Mouse (Mus musculus): Measurements from ENCODE around the gene Fhad1. TPM values are rescaled to one million over a fixed set of nuclear protein-coding genes. Genes with fewer than 3 reads are reported as not detected.

Fhad1 gene
- total RNA-seq, 2 experiments from 2014 or later, result not detected

DNA sequence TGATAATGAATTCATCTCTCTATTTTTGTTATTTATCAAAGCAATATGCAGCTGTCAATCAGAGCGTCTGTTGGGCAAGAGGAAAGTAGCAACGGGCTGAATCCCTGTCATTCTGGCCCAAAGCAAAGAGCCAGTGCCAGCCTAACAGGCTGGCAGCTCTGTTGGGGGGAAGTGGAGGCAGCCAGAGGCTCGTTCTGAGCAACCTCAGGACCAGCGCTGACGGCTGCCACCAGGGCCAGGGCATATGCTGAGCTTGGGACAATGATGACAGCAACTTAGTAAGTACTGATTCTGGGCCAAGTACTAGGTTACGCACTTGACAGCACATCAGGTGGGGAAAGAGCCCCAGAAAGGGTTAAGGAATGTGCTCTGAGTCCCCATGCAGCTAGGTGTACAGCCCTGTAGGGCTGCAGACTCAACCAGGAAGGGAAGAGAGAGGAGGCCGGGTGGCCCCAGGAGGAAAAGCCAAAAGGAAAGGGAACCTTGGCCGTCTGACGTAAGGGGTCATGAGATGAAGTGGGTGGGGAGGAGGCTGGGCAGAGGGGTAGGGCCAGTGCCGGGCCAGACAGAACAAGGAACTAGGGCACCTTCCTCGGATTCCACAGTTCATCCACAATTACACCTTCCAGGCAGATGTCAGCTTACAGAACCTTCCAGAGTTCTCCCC lies 144.1 kb downstream of the Fhad1 start:
- peak in 1 of 2 experiments; percentile 48 for DNase-seq
- intact Hi-C loops (cut with DNase I), result loop anchor here (5.0 to 10.0 kb wide), 2 partner anchors 42 to 224 kb away; no protein-coding TSS in a partner anchor

DNA sequence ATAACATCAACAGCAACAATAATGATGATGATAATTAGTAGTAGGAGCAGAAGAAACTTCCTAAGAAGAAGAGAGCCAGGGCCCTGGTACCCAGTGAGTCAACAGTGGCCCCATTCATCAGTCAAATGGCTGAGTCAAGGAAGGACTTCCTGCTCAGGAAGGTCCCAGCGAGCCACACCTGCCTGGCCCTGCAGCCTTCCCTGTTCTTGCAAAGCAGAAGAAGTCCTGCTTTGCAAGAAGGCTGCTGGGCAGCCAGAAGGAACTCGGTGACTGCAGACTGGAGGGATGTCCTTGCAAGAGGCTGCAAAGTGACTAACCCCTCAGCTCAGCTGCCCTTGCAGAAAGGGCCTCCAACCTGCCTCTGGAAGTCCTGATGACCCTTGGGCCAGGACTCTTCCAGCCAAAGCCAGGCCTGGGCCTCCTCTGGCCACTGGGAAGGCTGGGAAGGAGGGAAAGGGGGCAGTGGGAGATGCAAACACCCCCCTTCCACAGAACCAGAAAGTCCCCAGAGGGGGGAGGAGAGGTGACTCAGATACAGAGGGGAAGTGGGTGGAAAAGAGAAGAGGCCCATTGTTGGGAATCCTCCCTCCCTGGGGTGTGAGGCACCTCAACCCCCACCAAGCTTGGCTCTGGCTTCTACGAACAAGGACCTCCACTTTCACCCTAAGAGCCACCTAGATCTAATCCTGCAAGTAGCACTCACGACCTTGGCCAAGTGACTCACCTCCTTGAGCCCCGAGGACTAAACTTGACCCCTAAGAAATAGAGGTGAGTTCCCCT lies 145.3 kb downstream of the Fhad1 start:
- intact Hi-C loops (cut with DNase I), result loop anchor here (5.0 to 10.0 kb wide), 2 partner anchors 43 to 225 kb away; no protein-coding TSS in a partner anchor
- DNase-seq, result no peak

DNA sequence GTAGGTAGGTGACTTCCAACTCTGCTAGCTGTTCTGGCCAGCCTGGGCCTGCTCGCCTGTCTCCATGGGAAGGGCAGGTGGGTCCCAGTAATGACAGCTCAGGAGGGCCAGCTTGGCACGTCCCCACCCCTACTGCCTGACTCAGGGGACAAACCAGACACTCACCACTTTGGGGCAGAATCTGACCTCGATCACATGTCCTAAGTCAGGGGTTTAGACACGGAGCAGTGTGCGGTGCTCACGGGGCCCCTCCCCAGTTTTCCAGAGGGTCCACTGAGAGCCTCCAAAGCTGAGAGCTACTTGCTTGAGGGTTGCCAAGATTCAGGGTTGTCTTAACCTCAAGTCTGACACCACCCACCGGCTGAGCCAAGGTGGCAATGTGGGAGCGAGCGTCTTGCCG lies 146.8 kb downstream of the Fhad1 start:
- no peak for DNase-seq
- intact Hi-C loops (cut with DNase I), result no loop called here

DNA sequence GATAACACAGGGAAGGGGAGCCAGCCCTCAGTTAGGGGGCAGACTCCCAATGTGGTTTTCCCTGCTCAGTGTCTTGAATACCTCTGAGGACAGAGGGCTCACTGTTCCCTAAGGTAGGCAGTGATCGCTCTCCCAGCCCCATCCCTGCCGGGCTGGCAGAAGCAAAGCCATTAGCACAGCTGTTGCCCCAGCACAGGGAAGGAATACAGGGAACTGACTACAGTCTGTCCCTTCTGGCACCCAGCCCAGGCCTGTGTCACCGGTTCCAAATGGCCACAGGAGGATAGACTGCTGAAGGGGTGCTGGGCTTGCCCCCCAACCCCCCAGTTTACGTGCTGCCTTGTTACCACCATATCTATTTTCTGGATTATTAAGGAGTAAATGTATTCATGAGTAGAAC lies 147.4 kb downstream of the Fhad1 start:
- peak; percentile 64 to 72 for DNase-seq
- intact Hi-C loops (cut with DNase I), result no loop called here

DNA sequence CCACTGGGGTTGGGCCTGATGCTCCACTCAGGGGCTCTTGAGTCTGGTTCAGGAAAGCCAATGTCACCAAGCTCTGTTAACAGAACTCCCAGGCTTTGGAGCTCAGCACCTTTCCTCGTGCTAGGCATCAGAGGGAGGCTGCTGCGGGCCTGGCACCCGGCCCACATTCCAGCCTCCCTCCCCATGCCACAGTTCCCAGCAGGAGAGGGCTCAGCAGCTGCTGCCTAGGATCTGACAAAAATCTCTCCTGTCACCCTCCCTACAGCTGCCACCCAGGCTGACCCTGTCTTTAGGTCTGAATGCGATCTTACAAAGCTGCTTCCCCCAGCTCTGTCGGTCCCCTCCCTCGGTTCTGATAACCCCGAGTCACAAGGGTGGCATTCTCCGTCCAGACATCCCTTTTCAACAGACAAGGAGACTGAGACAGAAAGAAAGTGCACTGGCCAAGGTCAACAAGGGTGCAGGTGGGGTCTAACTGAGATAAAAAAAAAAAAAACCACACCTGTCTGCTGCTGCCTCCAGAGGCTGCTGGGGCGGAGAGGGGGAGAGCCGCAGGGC lies 147.9 kb downstream of the Fhad1 start:
- intact Hi-C loops (cut with DNase I), result no loop called here
- DNase-seq, result no peak

DNA sequence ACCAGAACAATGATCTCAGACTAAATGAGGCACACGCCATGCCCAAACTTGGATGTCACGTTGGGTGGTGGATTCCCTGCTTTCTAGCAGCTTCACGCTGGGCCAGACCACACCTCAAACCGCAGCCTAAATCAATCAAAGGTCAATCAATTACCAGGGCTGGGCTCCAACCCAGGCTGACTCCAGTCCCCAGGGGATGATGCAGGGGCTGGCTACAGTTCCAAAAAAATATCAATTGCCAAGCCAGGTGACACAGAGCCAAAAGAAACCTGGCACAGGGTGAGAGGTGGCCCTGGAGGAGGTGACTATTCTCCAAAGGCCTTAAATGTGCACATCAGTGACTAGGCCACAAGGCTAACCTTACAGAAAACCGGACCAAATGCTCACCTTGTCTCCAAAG lies 149.3 kb downstream of the Fhad1 start:
- no peak for DNase-seq
- intact Hi-C loops (cut with DNase I), result no loop called here

DNA sequence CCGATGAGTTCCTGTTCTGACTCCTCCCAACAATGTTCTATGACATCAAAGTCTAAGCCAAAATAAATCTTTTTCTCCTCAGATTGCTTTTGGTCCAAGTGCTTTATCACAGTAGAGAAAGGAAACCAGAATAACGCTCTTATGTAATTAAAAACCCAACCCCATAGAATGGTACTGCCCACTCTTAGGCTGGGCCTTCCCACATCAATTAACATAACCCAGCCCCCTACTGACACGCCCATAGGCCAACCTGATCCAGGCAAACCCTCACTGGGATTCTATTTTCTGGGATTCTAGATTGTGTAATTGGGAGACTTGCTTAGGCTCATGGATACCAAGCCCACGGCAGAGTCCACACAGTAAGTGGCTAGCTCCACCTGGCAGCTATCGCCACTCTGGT lies 149.9 kb downstream of the Fhad1 start:
- DNase-seq, result no peak
- intact Hi-C loops (cut with DNase I), result no loop called here

DNA sequence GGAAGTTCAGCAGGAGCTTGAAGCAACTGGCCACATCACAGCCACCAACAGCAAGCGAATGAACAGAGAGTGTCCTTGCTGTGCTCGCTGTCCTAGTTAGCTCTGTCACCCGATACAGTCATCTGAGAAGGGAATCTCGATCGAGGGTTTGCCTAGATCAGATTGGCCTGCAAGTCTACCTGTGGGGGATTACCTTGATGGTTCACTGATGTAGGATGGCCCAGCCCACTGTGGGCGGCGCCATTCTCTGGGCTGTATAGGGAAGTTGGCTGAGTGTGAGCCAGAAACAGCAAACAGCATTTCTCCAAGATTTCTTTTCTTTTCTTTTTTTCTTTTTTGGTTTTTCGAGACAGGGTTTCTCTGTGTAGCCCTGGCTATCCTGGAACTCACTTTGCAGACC lies 150.4 kb downstream of the Fhad1 start:
- no peak for DNase-seq
- intact Hi-C loops (cut with DNase I), result no loop called here

DNA sequence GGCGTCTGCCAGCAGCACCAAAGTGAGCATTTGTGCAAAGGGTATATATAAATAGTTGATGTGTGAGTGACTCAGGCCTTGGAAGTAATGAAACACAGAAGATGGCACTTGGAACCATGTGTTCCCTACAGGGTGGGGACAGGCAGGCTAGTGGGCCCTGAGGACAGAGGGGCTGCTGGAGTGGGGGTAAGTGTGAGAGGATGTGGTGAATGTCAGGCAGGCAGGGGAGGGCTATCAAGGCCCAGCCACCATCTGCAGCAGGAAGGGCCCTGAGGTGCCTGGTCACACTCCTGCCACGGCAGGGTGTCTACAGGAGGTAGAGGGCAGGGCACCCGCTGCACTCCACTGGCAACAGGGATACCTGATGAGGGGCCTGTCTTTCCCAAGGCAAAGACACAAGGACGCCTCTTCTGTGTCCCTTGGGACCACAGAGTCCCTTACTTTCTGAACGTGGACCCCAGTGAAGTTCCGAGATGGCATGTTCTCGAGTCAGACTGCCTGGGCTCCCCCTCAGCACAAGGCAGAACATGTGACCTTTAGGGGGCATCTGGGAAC lies 151.1 kb downstream of the Fhad1 start:
- intact Hi-C loops (cut with DNase I), result no loop called here
- no peak for DNase-seq

DNA sequence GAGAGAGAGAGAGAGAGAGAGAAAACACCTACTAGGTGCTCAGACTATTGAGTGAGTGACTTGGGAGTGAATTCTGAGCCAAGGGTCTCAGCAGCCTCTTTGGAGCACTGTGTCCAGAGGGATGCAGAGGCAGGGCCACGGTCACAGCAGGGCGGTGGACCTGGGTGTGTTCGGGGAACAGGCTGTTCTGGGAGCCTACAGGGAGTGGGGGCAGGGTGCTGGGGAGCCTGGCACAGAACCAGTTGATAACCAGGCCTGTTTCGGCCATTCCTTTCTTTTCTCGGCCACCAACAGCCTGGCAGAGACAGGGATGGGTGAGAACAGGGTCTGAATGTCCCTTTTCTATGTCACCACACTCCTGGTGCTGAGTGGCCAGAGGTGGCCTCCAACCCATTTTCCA lies 152.0 kb downstream of the Fhad1 start:
- intact Hi-C loops (cut with DNase I), result no loop called here
- DNase-seq, result no peak

DNA sequence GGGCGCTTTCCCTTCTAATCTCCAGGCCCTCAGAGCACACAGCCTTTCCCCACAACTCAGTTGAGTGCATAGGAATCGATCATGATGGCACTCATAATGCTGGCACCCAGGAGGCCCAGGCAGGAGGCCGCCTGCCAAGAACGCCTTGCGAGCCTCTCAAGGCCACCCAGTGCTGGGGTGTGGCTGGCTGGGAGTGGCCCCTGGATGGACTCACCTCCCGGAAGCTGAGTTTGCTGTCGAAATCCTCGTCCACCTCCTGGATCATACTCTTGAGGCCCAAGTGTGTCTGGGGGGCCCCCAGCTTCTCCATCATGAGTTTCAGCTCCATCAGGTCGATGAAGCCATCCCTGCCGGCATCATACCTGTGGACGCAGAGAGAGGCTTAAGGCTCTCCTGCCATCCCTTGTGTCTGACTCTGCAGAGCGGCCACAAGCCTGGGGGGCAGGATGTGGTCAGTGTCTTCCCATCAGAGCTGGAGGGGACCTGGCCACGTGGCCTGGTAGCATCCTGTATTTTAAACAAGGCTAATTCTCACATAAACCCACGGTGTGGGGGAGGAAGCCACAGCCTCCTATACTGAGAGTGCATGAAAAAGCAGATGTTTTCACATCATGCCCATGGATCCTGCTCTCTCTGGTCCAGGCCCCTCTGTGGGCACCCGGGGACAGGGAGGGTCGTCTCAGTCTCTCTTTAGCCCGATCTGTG lies 153.1 kb downstream of the Fhad1 start:
- intact Hi-C loops (cut with DNase I), result no loop called here
- no peak for DNase-seq

DNA sequence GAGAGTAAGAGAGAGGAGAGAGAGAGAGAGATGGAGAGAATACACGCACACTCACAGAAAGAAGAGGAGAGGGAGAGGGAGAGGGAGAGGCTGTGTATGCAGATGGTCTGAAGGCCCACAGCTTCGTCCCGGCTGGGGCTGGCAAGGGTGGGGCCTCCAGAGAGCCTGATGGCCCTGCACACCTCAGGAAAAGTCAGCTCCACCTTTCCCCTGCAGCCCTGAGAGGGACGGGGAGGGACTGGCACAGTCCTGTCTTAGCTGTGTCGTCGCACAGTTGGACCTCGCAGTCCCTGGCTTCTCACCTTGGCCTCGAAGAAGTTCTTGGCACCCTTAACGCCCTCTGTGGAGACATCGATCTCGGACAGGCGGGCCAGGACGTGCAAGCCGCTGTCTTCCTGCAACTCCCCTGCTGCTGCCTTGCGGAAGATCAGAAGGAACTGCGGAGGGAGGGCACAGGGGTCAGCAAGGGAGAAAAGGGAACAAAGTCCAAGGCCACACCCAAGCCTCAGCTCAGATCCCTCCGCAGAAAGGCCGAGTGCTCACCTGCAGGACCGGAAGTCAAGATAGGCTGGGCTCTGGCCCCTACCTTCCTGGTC lies 154.5 kb downstream of the Fhad1 start:
- DNase-seq, result no peak
- intact Hi-C loops (cut with DNase I), result no loop called here

DNA sequence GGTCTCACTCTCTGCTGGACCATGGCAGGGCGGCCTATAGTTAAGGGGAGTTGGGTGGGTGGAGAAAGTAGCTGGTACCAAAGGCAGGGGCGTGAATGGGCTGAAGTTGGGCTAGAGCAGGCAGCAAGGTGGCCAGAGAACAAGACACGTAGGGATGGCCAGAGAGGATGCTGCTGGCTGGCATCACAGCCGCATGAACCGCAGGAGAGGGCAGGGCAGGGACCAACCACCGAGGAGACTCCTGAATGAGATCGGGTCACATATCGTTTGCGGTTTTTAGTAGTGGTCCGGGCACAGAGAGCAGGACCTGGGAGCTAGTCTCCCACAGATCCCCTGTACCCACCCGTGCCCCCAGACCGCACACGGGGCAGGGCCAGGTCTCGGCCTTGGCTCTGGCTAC lies 155.5 kb downstream of the Fhad1 start:
- no peak for DNase-seq
- intact Hi-C loops (cut with DNase I), result loop anchor here (5.0 kb wide), 2 partner anchors 53 to 457 kb away; no protein-coding TSS in a partner anchor

DNA sequence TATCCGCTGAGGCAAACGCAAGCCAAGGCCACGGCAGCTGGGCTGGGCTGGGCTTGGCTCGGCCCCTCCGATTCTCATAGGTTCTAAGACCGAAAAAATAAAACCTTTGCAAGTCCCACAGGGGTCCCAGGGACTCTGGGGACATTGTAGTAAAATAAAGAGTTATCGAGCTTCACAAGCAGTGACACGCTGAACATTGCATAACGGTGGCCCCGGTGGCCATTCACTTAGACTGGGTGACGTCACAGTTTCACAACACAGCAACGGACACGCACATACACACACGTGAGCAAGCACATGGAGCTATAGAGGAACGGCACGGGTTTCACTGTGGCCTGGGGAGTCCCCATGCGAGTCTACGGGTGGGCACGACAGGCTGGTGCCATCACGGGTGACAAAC lies 156.4 kb downstream of the Fhad1 start:
- DNase-seq, result no peak
- intact Hi-C loops (cut with DNase I), result loop anchor here (5.0 kb wide), 2 partner anchors 54 to 456 kb away; no protein-coding TSS in a partner anchor

DNA sequence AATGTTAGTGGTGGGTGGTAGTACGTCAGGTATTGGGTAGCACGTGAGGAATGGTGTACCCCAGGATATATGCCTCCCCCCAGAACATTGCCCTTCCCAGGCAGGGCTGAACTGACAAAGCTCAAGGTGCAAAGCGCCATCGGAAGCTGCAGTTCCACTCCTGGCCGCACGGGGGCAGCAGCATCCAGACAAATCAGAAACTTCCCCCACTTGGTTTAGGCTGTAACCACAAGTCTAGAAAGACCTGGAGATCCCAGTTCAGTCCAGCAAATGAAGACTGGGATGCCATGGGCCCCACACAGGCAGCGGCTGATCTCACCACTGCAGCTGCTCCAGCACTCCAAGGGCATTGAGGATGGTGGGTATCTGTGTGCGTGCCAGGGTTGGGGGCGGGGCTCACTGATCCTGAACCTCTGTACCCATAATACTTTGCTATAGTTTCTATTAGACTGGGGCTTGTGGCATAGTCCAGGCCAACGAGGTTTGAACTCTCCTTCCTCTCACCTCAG lies 157.4 kb downstream of the Fhad1 start:
- DNase-seq, result peak; percentile 86 to 88
- intact Hi-C loops (cut with DNase I), result loop anchor here (1.0 to 5.0 kb wide), 3 partner anchors 55 to 455 kb away; no protein-coding TSS in a partner anchor

DNA sequence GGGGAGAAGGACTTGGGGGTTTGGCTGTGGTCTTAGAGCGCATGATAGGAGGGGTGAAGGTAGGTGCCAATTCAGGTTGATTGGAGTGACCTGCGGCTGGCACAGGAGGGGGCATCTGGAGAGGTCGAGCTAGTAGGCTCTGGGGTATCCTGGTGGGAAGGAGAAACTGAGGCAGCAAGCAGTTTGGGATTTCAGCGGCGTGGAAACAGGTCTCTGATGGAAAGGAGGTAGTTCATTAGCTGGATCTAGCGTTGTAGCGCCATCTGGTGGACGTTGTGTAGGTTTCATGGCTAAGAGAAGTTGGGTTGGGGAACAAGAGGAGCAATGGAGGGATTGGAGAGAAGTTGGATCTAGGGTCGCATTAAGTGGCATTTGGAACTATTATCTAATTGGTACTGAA lies 161.4 kb downstream of the Fhad1 start:
- peak; percentile 63 to 69 for DNase-seq
- intact Hi-C loops (cut with DNase I), result loop anchor here (2.0 kb wide), 1 partner anchor 235 kb away; the partner anchor contains the start of gene Tmem82

DNA sequence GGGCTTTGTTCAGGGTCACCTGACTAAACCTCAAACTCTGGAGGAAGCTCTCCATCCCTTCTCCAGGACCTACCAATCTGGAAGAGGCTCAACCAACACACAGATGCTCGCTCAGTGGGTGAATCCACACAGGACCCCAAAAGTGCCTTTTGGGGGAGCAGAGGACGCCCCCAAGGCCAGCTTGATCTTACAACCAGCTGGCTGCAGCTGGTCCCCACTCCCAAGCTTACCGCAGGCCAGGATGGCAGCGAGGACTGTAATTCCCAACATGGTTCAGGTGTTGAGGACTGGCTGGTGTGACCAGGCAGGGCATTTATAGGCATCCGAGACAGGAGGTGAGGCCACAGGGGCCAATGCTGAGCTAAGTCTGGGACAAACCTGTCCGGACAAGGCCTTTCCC lies 168.9 kb downstream of the Fhad1 start, which contains the start of gene Ctrc:
TSS of gene Ctrc (minus strand) at position 361 of the 400 bp plus-strand sequence.
- no peak for DNase-seq
- intact Hi-C loops (cut with DNase I), result no loop called here
